Mouse (Mus musculus) cerebellum, adult 9-11 months (tissue): ENCODE results near the gene Clp1.

Experiments
- DNase-seq: peaks from one replicate; pipeline ENCODE4 v3.0.0; 2022

Clp1 gene

DNA sequence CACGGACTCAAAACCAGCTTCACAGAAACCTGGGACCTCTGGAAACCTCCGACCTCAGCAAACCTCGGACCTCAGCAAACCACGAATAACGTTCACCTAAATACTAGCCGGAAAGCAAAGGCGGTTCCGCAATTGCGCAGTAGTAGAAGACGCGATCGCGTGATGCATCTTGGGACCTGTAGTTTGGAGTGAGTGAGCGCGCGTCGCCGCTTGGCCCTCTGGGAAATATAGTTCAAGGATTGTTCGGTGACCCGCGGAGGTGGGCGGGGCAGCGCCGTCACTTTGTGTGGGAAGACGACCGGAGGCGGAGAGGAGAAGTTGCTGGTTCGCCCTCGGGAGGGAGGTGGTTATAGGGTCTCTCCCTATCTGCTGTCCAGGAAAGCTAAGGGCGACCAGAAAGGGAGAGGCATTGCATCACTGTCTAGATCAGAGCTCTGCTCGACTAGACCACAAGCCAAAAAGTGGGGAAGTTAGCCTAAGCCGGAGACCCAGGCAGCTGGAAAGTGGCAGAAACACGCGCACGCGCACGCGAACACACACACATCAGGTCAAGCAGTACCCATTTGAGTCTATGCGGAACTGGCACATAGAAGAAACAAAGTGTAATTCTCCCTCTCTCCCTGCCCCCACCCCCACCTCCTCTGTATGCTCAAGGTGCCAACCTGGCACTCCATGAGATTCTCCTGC lies at the start of gene Clp1:
Gene Clp1 (minus strand): TSS at position 179 of the 687 bp plus-strand sequence.
- DNase-seq: peak; percentile 96

DNA sequence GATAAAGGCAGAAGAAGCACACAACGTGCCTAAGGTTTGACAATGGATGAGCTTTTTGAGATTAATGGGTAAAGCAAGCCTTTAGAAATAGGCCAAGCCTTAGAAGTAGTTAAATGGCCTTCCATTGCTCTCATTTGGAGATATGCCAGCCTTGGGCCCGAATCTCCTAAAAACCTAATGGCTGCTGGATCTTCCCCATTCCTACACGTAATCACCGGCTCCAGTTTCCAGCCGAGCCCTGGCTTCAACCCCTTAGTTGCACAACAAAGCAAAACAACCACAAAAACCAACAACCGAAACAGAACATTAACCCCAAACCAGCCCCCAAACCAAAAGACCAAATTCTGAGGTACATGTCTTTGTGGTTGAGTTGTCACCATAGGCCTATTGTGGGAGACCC lies 48.5 kb upstream of the Clp1 start:
- DNase-seq: peak; percentile 30

DNA sequence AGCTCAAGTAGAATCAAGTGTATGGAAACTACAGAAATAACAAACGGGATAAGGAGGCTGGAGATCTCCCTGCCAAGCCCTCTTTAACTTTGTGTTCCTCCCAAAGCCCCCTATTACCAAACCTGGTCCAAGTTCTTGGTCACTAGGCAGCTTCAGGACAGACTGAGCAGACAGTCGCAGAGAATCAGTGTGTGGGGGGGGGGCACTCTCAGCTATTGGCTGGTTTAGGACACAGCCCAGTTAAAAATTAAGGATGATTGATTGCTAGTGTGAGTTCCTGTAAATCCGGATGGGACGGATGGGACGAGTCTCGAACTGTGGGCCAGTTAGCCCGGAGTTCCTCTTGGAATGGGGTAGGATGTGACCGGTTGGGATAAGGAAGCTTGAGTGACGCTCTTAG lies 48.1 kb upstream of the Clp1 start, which contains the start of gene Serping1:
Gene Serping1 (minus strand): TSS at position 204 of the 400 bp plus-strand sequence.
- DNase-seq: no peak

DNA sequence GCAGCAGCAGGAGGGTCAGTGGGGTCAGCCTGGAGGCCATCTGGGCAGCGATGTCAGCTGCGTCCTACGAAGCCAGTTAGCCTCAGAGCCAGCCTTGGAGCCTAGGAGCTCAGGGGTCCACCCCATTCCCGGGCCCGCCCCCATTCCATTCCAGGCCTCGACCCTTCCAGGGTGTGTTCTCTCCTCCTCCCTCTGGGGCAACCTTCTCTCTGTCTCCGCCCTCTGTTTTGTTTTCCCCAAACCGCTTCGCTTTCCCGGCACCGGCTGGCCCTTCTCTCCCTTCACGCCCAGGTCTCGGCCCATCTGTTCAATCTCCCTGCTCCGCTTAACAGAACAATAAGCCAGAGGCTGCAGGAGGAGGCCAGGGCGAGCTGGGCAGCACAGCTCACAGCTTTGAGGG lies 47.6 kb upstream of the Clp1 start:
- DNase-seq: peak; percentile 88

DNA sequence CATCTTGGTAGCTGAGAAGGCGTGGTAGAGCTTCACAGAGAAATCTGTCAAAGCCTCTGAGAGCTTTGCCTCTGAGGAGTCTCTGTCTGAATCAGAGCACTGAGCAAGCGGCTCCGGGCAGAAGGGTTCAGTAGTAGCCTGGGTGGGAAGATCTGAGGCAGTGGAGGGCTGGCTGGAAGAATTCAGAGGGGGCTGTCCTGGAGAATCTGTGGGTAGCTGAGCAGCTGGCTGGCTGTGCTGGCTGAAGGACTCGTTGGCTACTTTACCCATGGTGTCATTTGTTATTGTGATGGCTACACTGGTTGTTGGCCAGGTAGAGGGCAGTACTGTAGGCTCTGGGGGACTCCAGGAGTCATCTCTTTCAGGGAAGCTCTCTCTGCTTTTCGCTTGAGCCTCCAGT lies 46.0 kb upstream of the Clp1 start:
- DNase-seq: no peak

DNA sequence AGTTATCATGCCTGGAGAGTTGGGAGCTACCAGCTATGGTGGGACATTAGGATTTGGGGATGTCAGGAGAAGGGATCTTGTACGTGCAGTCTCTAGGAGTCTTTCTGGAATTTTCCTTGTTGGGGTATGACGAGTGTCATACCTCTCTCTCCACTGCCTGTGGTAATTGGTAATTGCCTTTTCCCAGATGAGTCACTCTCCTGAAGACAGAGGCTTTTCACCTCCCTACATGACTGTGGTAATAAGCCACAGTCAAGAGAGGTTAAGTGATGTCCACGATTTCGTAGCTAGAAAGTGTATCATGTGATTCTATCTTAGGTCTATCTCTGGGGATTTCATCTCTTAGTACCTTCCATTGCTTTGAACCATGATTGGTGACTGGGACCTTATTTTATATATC lies 45.3 kb upstream of the Clp1 start:
- DNase-seq: no peak

DNA sequence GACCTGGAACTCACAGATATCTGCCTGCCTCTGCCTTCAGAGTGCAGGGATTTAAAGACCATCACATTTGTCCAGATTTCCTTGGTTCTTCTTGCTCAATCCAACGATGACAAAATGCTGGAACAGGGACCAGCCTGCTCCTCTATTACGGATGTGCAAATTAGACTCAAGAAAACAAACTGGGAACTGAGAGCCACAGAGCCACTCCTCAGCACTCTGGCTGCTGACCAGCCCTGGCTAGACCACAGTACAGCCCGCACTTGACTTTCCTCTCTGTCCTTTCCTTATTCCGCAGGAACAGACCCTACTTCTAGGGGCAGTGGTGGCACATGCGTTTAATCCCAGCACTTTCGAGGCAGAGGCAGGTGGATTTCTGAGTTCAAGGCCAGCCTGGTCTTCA lies 43.4 kb upstream of the Clp1 start:
- no peak for DNase-seq

DNA sequence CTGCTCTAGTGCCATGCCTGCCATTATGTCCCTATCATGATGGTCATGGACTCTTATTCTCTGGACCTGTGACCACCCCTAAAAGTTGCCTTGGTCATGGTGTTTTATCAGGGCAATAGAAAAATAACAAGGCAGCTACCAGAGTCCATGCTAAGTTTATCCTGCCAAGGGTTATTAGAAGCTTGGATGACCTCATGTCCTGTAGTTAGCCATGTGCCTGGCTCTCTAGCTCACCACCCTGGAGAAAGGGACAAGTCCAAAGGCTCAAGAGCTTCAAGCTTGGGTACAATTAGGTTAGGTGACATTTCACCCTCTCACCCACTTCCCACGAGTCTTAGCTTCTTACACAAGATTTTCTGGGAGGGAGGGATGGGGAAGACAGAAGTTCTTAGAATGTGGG lies 35.7 kb upstream of the Clp1 start:
- DNase-seq: no peak

DNA sequence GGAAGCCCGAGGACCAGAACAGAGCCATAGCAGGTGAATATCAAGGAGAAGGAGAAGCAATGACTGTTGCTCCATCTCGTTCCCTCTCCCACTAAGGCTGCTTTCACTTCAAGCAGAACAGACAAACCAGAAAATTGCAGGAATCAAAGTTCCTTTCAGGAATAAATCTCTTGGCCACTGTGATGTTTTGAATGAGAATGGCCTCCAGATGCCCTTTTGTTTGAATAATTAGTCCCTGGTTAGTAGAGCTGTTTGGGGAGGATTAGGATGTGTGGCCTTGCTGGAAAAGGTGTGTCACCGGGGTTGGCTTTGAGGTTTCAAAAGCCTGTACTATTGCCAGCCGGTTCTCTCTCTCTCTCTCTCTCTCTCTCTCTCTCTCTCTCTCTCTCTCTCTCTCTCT lies 35.1 kb upstream of the Clp1 start:
- DNase-seq: no peak

DNA sequence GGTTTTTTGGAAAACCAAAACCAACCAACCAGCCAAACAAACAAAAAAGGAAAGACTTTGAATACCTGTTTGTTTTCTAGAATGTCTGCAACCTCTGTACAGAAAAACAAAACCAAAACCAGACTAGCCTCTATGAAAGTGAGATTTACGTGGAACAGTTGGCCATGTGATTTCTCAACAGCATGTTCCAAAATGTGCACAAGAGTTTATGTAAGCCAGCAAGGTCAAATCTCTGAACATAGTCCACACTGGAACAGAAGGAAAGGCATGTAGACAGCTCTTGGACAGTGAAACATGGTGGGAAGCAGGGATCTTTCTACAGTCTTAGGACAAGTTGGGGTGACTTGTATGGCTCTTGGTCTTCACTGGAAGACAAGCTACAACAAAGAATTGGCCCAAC lies 34.7 kb upstream of the Clp1 start:
- no peak for DNase-seq

DNA sequence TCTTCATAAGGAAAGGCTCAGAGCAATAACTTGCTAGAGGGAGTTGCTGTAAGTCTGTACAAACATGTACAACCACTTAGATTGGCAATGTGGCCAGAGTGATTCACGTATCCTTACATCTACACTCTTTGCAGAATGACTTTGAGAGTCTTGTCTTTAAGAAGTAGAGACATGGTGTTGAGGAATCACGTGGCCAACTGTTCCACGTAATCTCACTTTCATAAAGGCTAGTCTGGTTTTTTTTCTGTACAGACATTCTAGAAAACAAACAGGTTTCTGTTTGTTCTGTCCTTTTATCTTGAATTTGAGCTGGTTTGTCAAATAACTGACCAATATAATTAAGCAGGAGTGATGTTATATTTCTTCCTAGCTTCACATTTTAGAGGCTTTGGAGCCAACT lies 34.2 kb upstream of the Clp1 start:
- no peak for DNase-seq

DNA sequence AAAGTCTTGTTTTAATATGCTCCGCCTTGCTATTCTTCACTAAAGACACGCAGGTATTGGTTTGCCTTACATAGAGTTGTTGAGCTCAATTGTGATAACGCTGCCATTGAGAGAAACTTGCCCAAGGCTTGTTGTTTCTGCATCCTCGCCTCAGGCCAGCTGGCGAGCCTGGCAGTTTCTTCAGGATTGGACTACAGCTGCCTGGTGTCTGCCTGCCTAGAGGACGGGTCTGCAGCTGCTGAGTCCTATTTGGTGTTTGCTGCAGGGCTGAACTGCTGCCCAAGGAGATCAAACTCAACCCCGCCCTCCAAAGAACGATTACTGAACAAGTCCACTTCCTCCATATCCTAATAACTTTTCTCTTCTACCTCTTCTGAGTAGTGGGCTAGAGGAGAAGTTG lies 33.6 kb upstream of the Clp1 start:
- no peak for DNase-seq

DNA sequence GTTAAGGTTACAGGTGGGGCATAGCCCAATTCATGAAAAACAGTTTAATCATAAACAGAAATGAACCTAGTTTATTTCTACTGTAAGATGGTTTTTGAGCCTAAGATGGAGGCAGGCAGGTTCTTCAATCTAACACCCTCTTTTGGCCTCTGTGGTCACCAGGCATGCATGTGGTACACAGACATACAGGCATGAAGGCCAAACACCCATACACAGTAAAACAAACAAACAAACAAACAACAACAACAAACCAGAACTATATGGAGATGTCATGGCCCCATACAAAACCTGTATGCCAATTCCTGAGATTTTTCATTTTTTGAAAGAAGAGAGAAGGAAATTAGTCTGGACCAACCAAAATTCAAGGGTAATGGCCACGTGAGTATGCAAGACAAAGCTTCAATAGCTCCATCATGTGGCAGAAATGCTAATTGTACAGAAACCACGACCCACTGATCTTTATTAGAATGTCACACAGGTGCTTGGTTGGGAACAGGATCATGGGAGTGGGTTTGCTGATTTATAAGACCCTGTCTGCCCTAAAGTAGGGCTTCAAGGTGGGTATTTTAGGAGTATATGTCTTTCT lies 31.5 kb upstream of the Clp1 start:
- peak; percentile 57 for DNase-seq

DNA sequence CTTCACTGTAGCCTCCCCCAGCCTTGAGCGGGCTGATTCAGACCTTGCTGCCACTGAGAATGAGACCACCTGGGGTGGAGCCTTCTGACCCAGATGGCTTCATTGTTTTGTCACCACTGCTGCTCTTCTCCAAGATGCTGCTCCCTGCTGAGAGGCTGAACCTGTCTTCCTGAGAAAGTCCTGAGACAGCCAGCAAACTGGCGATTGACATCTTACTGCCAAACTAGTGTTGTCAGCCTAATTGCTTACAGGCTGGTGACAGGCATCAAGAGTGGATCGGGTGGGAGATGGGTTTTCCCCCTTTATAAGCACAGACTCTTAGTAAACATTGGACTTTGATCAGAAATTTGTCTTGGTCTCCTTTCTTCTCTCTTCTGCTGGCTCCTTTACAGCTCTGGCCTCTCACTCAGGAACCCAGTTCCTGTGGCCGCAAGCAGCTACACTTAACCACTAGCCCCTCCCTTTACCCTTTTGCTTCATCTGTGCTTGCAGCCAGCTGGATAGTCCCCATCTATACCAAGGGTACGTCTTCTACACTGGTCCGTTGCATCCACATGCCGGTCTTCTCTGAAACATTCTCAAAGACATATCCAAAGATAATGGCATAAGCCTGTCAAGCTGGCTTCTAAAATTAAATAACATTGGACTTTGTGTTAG lies 30.0 kb upstream of the Clp1 start:
- no peak for DNase-seq

DNA sequence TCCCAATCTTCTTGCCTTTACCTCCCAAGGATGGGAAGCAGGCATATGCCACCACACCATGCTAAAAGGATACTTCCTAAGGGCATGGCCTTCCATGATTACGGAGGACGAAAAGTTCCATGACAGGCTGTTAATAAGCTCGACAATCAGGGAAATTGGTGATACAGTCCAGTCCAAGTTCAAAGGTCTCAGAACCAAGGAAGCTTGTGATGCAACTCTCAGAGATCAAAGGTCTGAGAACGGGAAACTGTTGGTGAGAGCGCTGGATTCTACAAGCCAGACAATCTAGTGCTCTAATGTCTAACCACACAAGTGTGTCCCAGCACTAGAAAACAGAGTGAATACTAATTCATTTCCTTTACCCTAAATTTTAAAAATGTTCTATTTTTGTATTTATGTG lies 29.1 kb upstream of the Clp1 start:
- DNase-seq: no peak

DNA sequence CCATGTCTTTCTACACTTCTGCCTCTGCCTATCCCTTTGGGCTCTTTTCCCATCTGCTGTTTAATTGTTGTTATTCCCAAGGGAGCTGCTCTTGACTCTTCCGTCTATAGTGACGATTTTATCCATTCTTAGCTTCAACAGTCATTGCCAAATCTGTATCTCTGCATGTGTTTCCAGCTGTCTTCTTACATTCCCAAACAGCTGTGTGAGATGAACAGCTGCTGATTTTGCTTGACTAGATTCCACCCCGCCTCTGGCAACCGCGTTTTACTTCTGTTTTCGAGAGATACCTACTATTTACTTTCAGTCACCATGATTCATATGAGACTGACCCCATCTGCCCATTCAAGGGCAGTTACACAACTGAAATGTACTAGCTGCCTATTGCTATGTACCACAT lies 23.0 kb upstream of the Clp1 start:
- DNase-seq: no peak

DNA sequence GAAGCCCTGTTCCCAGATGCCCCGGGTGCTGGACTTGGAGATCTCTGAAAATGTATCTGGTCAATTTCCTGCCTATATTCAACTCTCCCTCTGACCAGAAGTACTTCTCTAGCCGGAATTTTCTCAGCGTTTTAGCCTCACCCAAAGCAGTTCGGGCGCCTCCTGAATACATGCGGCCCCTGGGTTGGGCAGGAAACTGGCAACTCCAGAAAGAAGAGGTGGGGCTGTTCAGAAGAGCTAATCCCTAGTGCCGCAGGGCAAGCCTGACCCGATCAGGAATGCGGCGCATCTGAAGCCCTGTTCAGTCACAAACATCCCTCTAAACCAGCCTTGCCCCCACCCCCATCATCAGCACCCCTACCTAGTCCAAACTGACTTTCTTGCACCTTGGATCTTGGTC lies 17.0 kb upstream of the Clp1 start:
- DNase-seq: no peak

DNA sequence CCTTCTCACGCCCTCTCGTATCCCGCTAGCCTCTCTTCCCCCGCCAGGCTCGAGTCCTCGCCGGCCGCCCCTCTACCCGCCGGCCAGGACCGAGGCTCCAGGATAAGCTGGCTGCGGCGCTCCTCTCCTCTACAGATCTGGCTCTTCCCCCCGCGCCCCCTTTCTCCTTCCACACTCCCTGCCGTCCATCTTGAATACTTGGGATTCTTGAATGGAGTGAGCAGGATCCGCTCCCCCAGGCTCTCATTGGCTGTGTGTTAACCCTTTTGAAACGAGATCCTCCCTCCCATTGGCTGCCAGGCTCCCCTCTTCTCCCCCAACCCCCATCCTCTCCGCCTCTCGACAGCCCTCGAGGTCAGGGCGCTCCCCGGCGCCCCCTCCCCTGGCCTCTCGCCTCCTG lies 16.4 kb upstream of the Clp1 start, which contains the start of gene Gm19426:
Gene Gm19426 (minus strand): TSS at position 95 of the 400 bp plus-strand sequence.
- DNase-seq: peak; percentile 85

DNA sequence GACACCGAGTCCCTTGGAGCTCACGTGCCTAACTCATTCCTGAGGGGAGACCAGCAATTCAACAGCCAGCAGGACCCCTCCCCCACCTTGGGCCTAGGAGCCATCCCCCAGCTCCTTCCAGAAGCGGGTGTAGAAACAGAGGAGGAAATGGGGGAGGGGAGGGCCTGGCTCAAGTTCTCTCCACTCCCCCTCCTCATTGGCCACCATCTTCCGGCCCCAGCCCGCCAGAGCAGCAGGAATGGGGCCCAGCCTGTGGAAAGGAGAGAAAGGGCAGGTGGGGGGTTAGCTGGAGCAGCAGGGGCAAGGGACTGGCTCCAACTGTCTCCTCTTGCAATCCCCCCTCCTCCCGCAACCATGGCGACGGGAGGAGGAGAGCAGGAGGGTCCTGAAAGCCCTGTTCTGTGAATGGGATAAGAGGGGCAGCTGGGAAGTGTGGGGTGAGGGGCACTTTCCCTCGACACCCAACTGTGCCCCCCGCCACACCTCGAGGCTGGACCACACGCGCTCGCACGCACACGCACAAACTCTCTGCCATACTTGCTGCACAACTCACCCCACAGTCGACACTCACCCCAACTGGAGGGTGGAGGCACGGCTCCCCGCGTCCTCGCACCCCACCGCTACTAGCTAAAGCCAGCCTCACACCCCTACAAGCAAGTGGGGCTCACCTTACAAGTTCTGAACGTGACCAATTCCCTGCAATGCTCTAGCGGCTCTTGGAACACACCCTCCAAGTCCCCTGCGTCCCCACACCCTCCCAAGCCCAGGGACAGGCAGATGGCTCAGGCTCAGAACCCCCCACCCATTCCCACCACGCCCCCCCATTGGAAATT lies 15.5 kb upstream of the Clp1 start:
- DNase-seq: peak; percentile 62

DNA sequence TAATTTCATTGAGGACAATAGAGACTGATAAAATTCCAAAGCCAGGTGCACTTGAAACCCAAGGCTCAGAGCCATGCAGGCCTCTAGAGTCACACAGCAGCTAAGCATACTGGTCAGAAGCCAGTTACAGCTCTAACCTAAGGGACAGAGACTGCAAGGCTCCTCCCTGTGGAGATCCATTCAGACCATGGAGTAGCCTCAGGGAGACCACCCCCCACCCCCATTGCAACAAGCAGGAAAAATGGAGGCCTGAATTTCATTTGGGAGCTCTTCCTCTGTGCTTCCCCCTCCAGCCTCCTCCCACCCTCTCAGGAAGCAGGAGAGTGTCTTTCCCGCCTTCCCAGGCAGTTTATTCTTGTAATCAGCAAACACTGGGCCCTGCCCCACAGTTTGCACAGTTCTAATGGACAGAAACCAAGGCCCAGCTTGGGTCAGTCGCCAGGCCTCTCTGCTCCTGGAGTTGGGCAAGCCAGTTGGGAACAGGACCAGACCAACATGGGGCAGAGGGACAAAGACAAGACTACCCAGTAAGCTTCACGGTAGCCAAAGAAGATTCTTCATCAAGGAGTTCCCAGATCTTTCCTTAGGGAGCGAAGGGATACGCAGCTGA lies 14.8 kb upstream of the Clp1 start:
- no peak for DNase-seq

DNA sequence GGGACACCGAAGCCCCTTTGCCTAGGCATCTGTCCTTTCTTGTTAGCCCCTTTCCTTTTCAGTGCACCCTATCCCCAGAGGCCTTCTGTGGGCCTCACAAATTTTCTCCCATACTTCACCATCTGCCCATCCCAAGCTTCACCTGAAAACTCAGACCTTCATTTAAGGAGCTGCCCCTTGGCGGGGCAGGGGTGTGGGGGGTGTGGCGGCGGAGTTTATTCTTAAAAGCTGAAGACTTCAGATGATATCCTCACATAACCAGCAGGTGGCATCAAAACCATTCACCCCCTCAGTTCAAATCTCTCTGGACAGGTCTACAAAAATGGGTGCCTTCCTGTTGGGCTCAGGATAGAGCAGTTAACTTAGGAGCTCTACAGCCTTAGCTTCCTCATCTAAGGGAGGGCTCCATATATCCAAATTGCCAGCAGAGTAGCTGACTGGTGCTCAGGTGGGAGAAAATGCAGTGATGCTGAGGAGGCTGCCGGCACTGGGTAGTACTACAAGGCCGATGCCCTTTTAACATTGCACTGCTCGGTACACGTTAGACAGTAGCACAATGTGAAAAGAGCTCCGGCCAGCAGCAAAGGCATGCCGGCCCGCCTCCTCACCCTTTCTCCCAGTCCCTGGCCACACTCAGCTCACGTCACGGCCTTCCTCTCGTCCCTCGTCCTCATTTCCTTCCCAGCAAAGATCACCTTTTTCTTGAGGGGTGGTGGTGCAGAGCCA lies 13.6 kb upstream of the Clp1 start:
- no peak for DNase-seq

DNA sequence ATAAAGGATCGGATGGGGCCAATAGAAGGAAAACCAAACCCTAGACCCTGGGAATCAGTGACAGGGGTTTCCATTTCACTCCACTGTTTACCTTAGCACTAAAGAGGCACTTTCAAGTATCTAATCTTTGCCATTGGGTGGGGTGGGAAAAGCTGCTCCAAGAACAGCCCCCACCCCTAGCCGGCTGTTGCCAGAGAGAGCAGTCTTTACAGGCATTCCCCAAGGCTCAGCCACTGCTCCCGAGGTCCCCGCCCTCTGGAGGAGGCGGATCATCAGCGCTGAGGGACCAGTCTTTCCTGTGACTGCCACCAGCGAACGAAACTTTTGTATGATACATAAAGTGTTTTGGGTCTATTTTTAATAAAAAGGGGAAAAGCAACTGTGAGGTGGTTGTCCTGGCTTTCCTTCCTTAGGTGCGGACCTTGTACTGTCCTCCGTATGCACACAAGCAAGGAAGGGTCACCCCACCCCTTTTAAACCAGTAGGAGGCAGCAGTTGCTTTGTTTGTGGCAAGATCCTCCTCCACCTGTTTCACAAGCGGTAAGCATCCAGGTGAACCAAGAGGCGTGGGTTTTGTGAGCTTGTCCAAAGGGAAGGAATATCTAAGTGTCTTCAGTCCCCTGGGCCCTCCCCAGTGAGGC lies 11.2 kb upstream of the Clp1 start:
- DNase-seq: no peak
